Mouse (Mus musculus) midbrain, postnatal 0 days (tissue): ENCODE measurements around the gene B230104I21Rik. TPM values are rescaled to one million over a fixed set of nuclear protein-coding genes. Genes with fewer than 3 reads are reported as not detected.

Experiments
- ATAC-seq: fragments of 200-750 bp; cut with Nextera tagmentation; 2 replicates; pipeline ENCODE4 v1.8.0; 2017; ENCODE audit warnings: moderate number of reproducible peaks, mild to moderate bottlenecking, moderate TSS enrichment, moderate library complexity; ENCODE audit not compliant: low FRiP score
- DNase-seq: peaks from one replicate; pipeline ENCODE4 v3.0.0-alpha.2; 2015; ENCODE audit warnings: low spot score
- H3K27ac ChIP-seq: fragments of 300-500 bp; sonication (generic); 2 replicates; pipeline ENCODE4 v1.5.1; 2014; ENCODE audit warnings: low read depth, mild to moderate bottlenecking, low read length, mixed read lengths
- H3K27me3 ChIP-seq: fragments of 300-500 bp; sonication (generic); 2 replicates; pipeline ENCODE4 v1.6.1; 2014; ENCODE audit warnings: low read length, control low read depth, mixed read lengths; ENCODE audit not compliant: insufficient read depth
- H3K36me3 ChIP-seq: fragments of 300-500 bp; sonication (generic); 2 replicates; pipeline ENCODE4 v1.6.1; 2014; ENCODE audit warnings: low read length, control low read depth, mixed read lengths; ENCODE audit not compliant: insufficient read depth
- H3K4me1 ChIP-seq: fragments of 300-500 bp; sonication (generic); 2 replicates; pipeline ENCODE4 v1.6.1; 2014; ENCODE audit warnings: mild to moderate bottlenecking, control low read depth, antibody characterized with exemption, low read length, mixed read lengths; ENCODE audit not compliant: insufficient read depth
- H3K4me2 ChIP-seq: fragments of 300-500 bp; sonication (generic); 2 replicates; pipeline ENCODE4 v1.6.1; 2014; ENCODE audit warnings: low read depth, mild to moderate bottlenecking, low read length, mixed read lengths; ENCODE audit not compliant: poor library complexity, severe bottlenecking
- H3K4me3 ChIP-seq: fragments of 300-500 bp; sonication (generic); 2 replicates; pipeline ENCODE4 v1.5.1; 2014; ENCODE audit warnings: low read depth, mild to moderate bottlenecking, low read length, moderate library complexity
- H3K9ac ChIP-seq: fragments of 300-500 bp; sonication (generic); replicated peaks from 2 replicates; pipeline ENCODE4 v1.6.1; 2014; ENCODE audit warnings: mild to moderate bottlenecking, low read length, moderate library complexity, mixed read lengths; ENCODE audit not compliant: poor library complexity, severe bottlenecking
- H3K9me3 ChIP-seq: fragments of 300-500 bp; sonication (generic); 2 replicates; pipeline ENCODE4 v1.6.1; 2016; ENCODE audit warnings: low read length, control low read depth
- CTCF ChIP-seq: IDR thresholded peaks from 2 replicates; pipeline ENCODE4 v1.5.1; 2016; ENCODE audit warnings: antibody characterized with exemption, mild to moderate bottlenecking
- WGBS: fragments of 180-500 bp; shearing (Covaris S2); extraction: QIAGEN DNeasy Blood & Tissue Kit; methylation state at CpG from one replicate; pipeline ENCODE4 v1.1.7; 2014; 5-methylcytosine and 5-hydroxymethylcytosine counted together
- polyA plus RNA-seq: library from polyadenylated mRNA; unstranded; fragments of >200 nt; fragmentation: Nextera tagmentation; extraction: Ambion mirVana; gene quantifications from 2 replicates; pipeline ENCODE4 v1.2.1, GENCODE M21; 2015
- total RNA-seq: library from RNA; depleted of rRNA; stranded (reverse); fragments of >200 nt; gene quantifications from 2 replicates; pipeline ENCODE4 v1.2.3, GENCODE M21; 2014; rRNA removed

Gene B230104I21Rik
- total and polyA plus RNA-seq, 2 experiments from 2014 or later = 0.19 TPM; not detected in 1

DNA sequence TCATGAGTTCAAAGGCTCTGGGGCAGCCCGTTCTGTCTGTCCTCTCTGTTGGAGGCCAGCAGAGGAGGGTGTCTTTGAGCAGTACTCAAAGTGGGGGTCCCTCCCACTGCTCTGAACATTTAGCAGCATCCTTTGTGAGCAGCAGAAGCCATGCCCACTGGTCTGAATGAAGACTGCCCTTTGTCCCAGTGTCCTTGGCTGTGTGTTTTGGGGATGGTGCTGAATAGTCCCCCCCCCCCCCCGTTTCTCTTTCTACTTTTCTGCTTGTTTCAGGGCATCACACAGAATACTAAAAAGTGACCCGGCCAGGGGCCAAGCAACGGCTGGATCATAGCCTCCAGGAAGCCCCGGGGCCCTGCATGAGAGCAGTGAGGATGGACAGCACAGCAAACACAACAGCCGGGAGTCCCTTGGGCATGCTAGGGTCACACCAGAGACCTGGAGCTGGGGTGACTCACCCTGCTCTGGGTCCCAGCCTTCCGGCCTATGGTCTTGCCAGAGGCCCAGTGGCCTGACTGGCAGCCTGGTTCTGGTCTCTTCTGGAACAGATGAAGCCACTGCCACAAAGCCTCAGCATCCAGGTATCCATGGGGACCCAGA lies 58.3 kb downstream of the B230104I21Rik start:
- ATAC-seq (peak; percentile 78), DNase-seq (peak; percentile 72)
- Histone ChIP-seq H3K27me3 (no peaks in the 10 kb centered on the region), H3K36me3 (no peaks in the 10 kb centered on the region), H3K4me1 (no peaks in the 10 kb centered on the region), H3K4me3 (no peak overlapping the region), H3K27ac (peak overlapping the region; percentile 43; the same call in 1 of the 2 replicates), H3K9me3 (no peaks in the 10 kb centered on the region), H3K4me2 (no peak overlapping the region), H3K9ac (no peak overlapping the region)
- 41% methylated on average over 7 of the region's 7 CpGs for WGBS
- no peak for TF ChIP-seq CTCF

DNA sequence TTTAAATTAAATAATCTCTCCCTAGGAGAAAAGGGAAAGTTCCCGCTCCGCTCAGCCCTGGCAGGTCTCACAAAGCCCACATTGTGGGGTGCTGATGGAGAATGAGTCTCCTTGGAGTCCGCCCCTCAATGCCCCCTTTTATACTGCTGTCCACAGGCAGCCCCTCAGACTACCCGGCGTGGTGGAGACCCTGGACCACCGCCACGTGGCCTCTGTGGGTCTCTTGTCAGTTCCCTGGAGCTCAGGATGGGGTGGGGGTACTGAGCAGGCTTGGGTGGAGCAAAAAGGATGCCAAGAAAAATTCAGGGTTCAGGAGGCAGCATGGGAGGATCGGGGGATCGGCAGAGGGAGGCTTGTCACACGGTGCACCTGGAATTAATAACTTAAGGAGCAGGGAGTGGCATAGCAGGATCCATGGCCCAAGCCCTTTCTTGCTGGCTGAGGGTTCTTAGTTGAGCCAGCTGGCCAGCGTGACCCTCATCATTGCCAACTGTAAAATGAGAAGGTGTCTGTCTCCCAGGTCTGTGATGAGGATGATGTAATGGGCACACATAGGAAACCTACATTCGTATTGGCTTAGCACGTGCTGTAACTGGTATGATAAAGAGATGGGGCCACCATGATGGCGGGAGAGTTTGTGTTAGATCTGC lies 60.9 kb downstream of the B230104I21Rik start:
- H3K9ac ChIP-seq = no peak overlapping the region
- H3K27me3 ChIP-seq = no peaks in the 10 kb centered on the region
- H3K36me3 ChIP-seq = no peaks in the 10 kb centered on the region
- H3K9me3 ChIP-seq = no peaks in the 10 kb centered on the region
- H3K4me2 ChIP-seq = no peak overlapping the region
- ATAC-seq (no peak), DNase-seq (peak; percentile 36)
- WGBS = 76% methylated on average over 14 of the region's 14 CpGs
- TF ChIP-seq CTCF = no peak
- H3K4me1 ChIP-seq = no peaks in the 10 kb centered on the region
- H3K27ac ChIP-seq = no peak overlapping the region
- H3K4me3 ChIP-seq = no peak overlapping the region

Other genes starting within 250 kb of the B230104I21Rik start
- 0.49 and 1.2 TPM in 2 replicates for gene Trp73, start 195.9 kb upstream of the B230104I21Rik start, total RNA-seq
- 0.28 and 0.52 TPM in 2 replicates for gene Trp73, start 195.9 kb upstream of the B230104I21Rik start, polyA plus RNA-seq
- gene Wrap73, start 193.8 kb upstream of the B230104I21Rik start, total RNA-seq = 37.6 and 46.8 TPM in 2 replicates
- gene Wrap73, start 193.8 kb upstream of the B230104I21Rik start, polyA plus RNA-seq = 34.7 and 36.3 TPM in 2 replicates
- gene Tprgl, start 175.5 kb upstream of the B230104I21Rik start, total RNA-seq = 210 and 241 TPM in 2 replicates
- gene Tprgl, start 175.5 kb upstream of the B230104I21Rik start, polyA plus RNA-seq = 227 and 250 TPM in 2 replicates
- 39.4 and 68.0 TPM in 2 replicates for gene Megf6, start 165.4 kb upstream of the B230104I21Rik start, total RNA-seq
- 12.1 and 15.4 TPM in 2 replicates for gene Megf6, start 165.4 kb upstream of the B230104I21Rik start, polyA plus RNA-seq
- gene Arhgef16, start 34.5 kb upstream of the B230104I21Rik start, total RNA-seq = 5.0 and 8.1 TPM in 2 replicates
- gene Arhgef16, start 34.5 kb upstream of the B230104I21Rik start, polyA plus RNA-seq = 2.7 and 3.5 TPM in 2 replicates